Mouse (Mus musculus) natural killer cell, adult 2 months (primary cell): ENCODE measurements around the gene Mr1.

Experiments
- DNase-seq, 2 experiments: peaks; one replicate each; pipeline ENCODE4 v3.0.0; 2022; ENCODE audit warnings: low spot score in 2 of 2

The Mr1 gene

DNA sequence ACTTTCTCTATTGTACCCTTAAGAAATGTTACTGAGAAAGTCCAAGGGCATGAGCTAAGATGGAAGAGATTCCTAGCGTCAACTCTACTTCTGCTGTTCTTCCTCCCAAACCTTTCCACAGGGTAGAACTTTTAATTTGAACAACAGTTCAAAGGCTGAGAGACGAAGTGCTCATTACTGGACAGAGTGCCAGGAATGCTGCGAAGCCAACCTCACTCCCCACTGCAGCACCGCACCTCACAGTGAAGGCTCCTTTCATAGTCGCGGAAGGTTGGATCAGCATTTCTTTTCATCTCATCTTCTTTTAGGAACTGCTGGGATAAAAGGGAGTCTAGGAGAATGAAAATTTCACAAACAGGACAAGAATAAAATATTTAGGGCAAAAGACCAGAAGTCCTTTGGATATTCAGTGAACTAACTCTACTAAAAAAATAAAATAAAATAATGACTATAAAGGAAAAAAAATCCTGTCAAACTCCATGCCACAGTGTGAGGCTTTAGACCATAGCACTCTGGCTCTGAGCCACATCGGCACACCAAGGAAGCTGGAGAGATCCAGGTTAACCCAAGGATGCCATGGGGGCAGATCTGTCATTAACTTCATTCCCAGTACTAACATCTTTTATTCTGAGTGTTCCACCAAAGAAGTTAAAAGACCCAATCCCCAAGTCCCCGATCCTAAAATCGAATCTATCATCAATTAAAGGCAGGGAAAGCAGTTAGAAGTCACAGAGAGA lies 52.5 kb downstream of the Mr1 start:
- DNase-seq: no peak

DNA sequence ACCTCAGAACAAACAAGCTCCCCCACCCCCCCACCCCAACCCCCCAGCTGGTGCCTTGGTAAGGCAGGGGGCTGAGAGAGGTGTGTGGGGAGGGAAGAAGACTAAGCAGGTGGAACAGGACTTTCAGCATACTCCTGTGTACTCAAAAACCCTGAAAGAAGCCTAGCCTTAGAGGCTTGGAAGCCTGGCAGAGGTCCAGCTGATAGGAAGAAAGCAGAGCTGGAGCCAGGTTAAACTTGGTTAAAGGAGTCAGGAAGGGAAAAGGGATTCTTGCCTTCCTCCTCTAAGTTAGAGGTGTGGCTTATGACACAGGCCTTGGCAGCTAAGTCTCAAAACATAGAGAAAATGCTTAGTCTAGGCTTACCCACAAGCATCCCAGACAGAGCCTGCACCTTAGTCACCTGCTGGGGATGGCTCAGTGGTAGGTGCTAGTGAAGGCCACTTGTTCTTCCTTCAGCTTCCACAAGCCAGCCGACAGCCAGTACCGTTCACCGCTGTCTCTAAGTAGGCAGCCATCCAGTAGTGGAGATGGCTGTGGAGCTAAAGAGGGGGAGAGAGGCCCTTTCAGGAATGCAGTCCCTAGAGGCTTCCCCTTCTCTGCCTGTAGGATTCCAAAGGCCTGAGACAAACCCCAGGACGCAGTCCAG lies 53.3 kb downstream of the Mr1 start:
- no peak for DNase-seq

DNA sequence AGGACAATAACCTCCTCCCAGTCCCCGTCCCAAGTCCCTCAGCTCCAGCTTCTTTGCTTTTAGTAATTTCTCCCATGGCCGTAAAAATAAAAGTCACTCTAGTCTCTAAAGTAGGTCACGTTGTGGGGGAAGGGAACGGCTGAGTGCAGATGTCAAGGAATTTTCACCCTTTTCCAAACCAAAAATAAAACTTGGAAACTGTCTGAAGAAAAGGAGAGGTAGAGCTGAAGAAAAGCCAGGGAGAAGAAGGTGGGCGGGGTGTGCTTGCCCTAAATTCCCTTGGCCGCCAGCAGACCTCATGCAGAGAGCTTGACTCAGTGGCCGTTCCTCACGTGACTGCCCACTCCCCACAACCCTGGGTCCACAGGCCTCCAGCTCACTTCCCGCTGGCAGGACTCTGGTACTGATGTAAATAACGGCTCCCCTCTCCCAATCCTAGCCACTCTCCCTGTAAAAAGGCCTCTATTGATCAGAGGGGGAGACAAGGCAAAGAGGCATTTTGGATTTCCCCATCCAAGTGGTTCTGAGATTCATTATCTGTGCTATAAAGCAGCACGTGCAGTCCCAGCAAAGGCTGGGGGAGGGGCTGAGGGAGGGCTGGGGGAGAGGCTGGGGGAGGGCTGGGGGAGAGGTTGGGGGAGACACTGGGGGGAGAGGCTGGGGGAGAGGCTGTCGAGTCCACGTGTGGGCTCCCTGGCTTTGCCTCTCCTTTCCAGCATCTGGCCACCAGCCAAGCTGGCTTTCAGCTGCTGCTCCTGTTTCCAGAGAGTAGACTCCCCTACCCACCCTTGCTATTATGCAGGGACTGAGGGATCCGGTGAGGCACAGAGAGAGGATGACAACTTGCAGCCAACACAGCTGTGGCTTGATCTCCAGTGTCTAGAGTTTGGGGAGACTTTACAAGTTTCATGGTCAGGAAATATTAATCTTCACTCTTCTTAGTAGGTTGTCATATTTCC lies 54.5 kb downstream of the Mr1 start:
- no peak for DNase-seq

DNA sequence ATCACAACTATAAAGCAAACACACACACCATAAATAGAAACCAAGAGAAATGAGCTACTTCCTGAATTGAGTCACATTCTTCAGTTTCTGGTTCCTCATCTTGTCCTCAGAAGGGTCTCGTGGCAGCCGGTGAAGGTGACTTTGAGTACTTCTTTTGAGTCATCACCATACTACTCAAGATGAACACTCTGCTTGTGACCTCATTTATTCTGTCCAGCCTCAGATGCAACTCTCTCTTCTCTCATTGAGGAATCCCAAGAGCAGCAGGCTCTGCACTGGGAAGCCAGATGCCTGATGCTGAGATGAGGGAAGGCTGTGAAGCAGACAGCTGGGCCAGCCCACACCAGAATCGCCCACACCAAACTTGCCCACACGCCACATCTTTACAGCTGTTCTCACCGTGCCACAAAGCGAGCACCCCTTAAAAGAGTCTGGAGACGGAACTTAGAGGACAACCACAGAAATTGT lies 55.2 kb downstream of the Mr1 start:
- peak; percentile 19 to 76 for DNase-seq

DNA sequence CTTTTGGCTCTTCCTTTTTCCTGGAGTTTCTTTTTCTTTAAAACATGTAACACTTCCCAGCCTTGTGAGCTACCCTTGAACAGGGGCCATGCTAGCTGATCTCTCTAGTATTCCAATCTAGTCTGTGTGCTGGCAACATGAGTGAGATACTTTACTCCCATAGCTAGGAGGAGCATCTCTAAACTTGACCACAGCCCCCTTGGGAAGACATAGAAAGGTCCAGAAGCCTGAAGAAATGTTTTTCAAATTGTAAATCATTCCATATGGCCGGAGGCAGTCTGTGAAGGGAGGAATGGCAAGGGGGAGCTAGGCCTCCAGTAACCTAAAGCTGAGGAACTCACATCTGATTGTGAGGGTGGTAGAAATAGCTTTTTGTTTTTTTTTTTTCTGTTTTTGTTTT lies 55.9 kb downstream of the Mr1 start:
- DNase-seq: no peak

DNA sequence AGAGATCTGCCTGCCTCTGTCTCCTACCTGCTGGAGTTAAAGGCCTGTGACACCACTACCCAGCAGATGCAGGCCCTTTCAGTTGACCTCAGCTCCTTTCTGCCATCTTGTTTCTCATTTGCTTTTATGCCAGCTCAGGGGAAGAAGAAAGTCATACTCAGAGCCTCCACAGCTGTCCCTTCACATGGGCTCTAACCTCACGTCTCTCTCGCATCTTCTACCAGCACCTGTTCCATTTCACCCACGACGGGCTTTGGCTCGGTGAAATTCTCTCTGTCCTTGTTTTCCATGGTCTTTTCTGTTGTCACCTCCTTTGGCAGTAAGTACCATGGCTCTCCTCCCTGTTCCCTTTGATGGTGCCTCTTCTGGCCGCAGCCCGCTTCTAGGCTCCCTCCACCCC lies 56.3 kb downstream of the Mr1 start:
- no peak for DNase-seq

DNA sequence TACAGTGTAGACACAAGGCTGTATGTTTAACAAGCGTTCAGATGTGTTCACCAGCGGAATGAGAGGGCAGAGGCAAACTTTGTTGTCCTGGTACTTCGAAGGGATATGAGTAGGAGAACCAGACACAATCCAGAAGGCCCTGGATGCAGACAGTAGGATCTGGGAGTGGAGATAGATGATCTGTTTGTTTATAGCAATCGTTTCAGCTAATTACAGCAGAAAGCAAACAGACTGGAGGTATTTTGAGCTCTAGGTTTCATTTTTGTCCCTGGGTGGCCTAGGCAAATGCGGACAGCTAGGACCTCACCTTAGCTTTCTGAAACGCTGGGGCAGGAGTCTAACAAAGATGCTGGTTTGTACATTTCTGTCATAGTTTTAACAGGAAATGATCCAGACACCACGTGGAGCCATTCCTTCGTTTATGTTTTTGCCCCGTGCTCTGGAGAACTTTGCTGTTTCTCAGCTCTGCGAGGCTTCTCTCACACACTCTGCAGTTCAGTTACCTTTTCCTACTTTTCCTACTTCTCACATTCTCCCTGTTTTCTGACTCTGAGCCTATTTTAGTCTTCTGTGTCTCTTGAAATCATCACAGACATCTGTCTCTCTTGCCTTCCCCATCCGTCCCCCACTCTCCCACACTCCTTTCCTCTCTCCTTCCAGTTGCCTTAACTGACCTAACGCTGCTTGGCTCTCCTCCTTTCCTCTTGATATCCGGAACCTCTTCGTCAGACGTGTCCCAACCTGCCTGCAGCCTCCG lies 57.6 kb downstream of the Mr1 start:
- DNase-seq: no peak

DNA sequence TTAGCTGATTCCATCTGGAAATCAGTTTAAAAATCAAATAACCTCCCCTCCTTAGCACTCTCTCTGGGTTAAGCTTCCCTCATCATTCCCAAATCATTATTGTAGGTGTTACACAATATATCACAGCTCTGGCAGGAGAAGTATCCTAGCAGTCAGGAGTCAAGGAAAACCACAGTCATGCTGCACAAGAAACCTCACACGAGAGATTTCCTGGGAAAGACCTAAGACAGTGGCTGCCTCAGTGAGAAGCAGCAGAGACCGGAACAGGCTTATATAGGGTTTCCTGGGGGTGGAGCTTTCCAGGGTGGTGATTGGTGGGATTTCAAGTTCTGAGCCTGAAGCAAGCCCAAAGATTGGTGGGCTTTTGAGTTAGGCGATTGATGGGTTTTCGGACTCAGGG lies 58.6 kb downstream of the Mr1 start:
- no peak for DNase-seq

DNA sequence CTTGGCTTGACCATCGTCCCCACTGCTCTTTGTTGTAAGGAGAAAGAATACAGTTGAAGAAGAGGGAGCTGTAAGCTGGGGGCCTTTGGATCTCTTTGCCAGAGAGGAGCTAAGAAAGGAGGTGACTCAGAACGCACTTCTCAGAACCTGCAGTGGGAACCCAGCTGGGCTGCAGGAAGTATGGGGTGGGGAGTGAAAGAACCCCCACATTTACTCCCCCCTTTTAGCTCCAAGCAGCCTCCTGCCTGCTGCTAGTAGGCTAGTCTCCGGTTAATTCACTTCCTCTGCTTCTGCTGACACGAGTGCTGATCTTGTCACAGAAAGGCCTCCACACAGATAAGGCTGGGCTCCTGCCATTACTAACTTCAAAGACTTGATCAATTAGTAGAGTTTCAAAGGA lies 59.7 kb downstream of the Mr1 start:
- peak; percentile 22 to 33 for DNase-seq

DNA sequence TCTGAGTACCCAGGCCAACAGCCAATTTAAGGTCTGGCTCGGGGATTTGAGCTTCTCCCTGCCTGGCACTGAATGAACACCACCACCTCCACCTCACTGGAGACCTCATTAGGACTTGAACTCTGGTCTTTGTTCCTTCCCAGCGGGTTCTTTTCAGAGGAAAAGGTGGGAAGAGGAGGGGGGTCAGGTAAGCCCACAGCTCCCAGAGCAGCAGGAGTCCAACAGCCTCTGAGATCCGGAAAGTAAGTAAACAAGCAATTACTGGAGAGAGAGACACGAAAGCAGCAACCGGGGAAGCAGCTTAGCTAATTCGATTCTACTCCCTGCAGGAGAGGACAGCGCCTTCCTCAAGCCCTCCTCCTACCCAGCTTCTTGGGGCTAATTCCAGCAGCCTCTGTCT lies 60.2 kb downstream of the Mr1 start:
- DNase-seq: no peak

DNA sequence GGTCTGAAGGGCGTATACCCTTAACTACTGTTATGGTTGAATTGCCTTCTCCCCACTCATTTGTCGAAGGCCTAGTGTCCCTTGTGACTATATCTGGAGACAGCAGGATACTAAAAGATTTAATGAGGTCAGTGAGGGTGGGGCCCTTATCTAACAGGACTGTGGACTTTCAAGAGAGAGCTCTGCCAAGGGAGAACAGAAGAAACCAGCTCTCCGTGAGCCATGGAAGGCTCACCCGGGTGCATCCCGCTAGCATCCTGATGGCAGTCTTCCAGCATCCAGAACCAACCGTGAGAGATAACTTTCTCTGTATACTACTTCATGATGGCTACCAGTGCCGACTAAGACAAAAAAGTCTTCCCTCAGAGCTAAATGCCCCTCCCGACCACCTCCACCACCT lies 61.8 kb downstream of the Mr1 start:
- no peak for DNase-seq

DNA sequence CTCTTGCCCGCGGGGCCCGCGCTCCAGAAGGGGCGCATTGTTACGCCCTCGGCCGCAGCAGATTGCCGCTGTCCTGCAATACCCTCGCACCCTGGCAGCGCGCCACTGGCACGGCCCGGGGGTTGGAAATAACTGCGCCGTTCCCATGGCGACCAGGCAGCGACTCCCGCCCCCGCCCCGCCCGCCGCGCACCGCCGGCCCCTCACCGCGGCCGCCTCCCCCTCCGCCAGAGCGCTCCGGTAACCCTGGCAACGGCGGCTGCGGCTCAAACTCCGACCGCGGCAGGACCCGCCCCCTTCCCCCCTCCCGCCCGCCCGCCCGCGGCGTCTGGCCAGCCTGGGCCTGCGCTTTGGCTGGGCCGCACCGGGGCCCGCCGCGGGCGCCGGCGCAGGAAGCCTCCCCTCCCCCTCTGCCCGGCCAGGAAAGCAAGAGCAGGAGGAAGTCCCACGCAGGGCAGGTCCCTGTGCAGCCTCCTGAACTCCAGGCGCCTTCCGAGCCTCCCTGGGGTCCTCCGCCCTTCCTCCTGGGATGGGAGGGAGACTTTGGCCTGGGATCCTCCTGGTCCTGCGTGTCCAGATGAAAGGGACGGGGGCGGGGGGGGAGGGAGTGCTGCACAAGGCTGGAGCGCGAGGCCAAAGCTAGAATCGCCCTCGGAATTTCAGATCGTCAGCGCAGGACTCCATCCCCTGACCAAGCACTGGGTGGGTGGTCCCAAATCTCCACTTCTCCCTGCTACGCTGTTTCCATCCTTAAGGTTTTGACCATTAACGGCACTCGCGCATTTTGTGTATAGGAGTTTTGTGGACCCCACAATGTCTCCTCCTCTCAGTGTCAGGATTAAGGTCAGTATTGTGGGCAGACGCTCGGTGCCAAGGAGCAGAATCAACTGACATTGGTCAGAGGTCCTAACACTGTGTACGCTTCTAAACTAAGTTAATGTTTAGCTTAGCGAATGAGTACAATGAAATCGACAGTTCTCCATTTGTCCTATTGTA lies 63.0 kb downstream of the Mr1 start:
- peak; percentile 81 to 86 for DNase-seq

DNA sequence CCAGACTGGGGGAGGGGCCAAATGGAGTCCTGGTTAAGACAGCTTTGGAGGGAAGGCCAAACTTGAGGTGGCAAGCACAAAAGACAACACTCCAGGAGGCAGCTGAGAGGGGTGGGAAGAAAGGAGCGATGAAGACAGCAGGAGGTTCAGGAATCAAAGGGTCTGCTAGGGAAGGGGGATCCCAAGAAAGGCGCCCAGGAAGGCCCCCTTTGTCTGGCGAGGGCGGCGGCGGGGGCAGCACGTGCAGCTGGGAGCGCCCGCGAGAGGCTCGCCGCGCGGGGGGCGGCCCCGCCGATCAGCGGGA lies 63.7 kb downstream of the Mr1 start:
- DNase-seq: peak in 1 of 2 experiments; percentile 13

DNA sequence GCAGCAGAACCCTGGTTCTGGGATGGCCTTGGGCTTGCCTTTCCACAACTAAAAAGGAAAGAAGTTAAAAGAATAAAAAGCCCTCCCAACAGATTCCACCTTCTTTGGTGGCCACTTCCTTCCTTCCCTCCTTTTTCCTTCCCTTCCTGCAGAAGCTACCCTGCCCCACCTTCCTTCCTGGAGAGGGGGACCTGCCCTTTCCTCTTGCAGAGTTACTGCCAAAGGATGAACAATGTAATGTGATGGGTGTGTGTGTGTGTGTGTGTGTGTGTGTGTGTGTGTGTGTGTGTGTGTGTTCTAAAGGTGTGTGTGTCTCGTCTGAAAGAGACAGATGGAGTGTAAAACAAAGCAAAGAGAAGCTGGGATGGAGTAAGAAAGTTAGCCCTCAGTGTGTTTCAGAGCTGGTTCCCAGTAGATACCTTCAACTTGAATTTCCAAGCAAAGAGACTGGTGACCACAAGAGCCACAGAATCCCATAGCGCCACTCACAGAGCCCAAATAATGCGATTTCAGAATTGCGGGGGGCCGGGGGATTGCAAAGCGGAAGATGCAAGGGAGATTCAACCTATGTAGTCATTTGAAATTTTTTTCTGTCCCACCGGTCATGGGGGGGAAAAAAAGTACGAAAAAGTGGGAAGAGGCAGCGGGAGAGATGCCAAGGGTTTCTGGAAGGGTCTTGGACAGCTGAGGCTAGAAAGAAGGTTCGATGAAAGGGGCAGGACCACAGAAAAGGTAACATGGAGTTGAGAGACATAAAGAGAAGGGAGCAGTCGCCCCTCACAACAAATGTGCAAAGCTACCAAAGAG lies 64.3 kb downstream of the Mr1 start:
- no peak for DNase-seq

DNA sequence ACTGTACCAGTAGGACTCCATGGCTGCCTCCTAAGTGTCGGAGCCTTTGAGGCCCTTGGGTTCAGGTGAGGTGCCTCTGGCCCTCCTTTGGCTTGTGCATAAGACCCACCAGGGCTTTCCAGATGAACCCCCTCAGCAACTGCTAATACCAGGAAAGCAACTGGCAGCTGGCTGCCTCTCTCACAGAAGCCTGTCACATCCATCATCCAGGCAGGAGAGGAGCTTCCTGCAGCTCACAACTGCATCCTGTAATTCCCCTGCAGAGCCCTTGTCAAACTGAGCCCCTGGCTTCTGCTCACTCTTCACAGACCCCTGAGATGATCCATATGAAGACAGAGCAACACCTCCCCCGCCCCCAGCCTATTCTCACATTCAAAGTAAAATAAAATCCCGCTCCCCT lies 68.9 kb downstream of the Mr1 start:
- no peak for DNase-seq
